Mouse (Mus musculus): ENCODE data around the gene Zfpm1.

The Zfpm1 gene

DNA sequence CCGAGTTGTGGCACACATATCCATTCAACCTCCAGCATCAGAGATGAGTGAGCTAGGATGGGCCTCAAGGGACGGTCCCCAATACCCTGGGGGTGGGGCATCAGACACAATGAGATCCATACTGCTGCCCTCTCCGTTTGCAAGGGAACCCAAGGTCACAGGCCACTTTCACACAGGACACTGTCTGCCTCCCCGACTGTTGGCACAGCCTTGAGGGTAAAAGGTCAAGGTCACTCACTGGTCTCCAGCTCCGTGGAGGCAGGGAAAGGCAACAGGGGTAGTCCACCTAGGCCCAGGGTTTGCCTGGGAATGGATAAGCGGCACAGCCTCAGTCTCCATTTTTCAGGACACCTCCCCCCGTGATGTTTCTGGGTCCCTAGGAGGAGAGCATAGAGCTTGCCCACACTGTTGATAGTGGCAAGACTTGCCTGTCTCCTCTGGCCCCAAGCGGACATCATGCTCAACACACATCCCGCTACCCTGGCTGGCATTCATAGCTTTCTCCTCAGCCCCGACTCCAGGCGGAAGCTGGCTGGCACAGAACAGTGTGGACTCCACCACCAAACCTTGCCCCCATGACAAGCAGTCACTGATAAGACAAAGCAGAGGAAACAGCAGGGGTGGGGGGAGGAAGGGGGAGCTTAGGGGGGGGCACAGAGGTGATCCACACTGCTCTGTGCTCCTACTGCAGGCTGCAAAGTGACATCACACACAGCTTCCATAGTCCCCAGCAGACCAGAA lies 7.1 kb upstream of the Zfpm1 start:
- DNase-seq (ENCODE audit: inconsistent ontology term) = no peak

DNA sequence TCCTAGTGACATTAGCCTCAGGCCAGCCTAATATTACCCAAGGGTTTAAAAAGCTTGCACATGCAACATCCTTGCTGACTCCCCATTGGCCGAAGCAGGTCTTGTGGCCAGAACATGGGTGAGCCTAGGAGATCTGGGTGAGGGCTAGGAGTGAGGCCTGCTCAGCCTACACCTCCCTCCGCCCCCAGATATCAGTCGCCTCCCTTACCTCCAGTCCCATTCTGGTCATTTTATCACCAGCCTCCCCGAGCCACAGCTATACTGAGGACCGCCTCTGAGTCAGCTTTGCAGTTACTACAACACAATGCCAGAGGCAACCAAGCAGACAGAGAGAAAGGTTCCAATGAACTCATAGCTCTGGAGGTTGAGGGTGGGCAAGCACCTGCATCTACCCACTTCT lies 5.6 kb upstream of the Zfpm1 start:
- DNase-seq (ENCODE audit: inconsistent ontology term) = no peak

DNA sequence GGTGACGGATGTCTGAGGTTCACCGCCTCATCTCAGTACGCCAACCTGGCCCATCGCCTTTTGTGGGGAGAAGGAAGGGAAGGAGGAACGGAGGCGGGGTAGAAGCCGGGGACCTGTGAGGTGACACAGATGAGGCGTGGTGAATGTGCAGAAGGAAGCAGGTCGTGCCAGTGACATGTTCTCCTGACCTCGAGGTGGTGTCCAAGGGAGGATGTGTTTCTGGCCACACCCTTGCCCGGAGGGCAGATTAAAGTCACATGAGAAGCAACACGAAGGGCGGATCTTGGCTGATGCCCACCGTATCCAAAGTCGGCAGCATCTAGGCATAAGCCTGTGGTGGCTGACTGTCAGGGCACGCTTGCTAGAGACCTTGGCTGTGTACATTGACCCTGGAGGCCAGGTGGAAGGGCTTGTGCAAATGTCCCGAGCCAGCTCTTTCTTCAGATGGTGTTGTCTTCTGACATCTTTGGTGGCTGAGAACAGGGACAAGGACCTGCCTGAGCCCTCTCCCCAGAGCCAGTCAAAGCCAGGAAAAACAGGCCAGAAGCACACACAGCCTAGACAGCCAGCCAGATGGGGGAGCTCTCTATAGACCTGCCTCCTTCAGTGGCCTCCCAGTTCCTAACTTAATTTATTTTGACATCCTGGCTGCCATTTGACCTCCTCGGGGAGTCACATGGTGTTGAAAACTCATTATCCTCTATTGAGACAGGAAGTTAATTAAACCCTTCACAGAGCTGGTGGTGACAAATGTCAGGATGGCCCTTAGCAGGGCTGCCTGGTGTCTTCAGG lies 4.5 kb upstream of the Zfpm1 start:
- DNase-seq (ENCODE audit: inconsistent ontology term) = peak; percentile 56

DNA sequence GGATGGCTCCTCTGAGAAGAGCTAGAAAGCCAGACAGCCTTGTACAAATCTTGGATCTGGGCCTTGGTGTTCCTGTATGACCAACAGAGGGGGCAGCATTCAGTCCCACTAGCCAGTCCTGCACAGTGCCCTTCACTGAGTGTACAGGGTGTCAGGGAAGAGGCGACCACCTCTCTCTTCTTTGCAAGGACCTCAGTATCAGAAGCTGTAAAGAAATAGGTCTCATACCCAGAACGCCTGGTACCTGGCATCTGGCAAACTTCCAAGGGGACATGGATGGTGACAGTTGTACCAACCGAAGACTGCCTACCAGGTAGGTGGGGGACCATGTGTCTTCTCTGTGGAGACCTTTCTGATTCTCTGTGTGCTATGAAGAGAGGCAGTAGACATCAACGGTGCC lies 1.8 kb upstream of the Zfpm1 start:
- DNase-seq (ENCODE audit: inconsistent ontology term) = no peak

DNA sequence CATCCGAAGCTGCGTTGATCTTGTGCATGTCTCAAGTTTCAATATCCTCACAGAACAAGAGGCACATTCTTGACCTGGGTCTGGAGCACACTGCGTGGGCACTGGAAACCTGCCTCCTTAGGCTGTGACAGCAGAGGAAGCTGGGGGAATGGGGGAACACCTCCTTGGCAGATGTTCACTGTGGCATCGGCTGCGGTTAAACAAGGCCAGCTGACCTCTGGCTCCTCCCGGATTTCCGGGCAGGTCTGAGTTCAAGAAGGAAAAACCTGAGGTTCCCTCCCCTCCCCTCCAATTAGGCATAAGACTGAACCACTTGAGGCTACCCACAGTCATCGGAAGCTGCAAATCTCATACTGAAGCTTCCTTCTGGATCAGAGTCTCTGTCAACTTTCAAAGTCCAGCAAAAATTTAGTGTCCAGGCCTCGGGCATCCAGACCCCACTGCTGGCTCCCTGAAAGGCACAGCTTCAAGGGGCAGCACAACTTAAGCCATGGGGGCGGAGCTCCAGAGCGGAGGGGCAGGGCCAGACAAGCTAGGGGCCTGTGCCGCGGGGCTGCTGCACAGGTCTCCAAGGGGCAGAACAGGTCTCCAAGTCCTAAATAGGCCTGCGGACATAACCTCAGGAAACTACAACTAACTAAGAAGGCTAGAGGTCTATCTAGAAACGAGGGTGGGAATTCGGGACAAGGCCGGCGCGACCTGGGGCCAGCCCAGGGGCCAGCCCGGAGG lies 1.2 kb upstream of the Zfpm1 start:
- DNase-seq (ENCODE audit: inconsistent ontology term) = peak; percentile 35

DNA sequence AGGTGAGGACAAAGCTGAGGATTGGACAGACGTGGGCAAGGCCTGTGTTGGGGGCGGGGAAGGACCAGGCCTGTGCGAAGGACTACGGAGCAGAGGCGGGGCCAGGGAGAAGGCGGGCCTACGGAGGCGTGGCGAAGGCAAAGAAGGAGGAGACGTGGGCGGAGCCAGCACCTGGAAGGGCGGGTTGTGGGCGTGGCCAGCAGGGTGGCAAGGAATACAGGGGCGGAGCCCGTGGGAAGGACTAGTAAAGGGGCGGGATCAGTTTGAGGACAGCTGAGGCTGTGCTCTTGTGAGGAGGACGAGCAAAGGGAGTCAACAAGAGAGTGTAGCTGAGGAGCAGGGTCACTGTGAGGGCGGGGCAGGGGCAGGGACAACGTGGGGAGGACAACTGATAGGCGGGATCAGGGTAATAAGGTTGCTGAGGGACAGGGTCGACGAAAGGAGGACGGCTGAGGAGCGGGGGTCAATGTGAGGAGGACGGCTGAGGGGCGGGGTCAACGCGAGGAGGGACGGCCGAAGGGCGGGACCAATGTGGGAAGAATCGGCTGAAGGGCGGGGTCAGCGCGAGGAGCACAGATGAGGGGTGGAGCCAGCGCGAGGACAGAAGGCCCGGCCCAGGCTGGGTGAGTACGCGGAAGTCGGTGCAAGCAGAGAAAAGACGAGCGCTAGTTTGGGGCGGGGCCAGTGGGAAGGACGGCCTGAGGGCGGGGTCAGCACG lies 465 bp upstream of the Zfpm1 start:
- DNase-seq (ENCODE audit: inconsistent ontology term) = peak; percentile 99

DNA sequence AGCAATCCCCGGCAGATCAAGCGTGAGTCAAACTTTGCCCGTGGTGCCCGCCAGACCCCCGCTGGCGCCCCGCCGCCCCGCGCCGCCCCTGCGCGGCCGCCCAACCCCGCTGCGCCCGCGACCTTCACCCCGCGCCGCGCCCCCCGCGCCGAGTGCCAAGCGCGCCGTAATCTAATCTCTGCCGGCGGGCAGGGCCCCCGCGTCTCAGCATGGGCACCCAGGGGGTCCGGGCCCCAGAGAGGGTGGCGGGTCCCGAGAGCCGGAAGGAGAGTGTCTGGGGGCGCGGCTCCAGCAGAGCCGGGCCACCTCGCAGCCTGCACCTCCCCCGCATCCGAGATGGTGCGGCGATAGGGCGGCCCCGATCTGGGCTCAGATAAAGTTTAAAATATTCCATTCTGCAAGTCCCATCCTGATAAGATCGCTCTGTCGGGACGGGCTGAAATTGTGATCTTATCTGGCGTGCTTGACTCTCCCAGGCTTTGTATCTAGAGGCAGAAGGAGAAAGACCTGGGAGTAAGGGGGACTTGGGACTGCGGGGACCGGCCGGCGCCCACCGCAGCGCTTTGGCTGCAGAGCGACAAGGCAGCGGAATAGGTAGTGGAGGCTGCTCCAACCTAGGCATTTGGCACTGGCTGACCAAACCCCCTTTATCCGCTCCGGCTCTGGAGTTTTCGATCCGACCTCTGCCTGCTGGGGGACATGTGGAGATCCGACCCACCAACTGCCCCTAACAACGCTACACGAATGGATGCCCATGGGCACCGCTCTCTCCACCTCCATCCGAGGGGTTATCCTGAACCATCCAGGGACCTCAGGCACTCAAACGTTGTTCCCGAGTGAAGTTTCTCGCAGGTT lies 787 bp downstream of the Zfpm1 start:
- DNase-seq (ENCODE audit: inconsistent ontology term) = peak; percentile 37

DNA sequence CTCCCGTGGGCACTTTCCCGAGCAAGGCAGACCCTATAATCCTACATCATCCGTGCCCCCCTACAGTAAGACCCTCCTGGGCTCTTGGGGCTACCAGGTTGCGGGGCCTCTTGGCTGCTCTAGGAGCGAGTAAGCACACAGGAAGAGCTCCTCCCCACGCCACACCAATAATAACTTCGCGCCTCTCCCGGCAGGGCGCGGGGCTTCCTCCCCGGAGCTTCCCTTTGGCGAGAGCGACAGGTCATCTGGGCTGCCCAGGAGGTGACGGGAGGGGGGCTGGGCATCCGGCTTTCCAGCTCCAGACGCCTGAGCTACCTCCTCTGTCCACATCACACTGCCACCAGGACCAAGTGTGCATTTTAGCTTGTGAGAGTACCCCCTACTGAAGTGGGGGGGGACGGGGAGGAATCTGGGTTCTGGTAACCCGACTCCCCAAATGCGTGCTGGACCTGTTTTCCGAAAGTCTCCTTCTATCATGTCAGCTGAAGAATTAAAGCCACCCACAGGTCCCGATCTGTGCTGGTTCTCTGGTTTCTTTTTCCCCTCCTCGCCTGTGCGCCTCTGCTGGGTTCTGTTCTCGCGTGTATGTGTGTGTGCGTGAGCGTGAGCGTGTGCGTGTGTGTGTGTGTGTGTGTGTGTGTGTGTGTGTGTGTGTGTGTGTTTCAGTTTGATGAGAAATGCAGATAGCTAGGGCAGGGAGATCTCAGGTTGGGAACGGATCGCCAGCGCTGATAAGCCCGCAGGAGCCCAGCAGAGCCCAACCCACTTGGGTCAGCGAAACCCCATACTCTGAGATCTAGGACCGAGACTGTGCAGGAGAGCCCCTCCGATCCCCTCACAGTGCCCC lies 1.6 kb downstream of the Zfpm1 start:
- peak; percentile 70 for DNase-seq (ENCODE audit: inconsistent ontology term)

DNA sequence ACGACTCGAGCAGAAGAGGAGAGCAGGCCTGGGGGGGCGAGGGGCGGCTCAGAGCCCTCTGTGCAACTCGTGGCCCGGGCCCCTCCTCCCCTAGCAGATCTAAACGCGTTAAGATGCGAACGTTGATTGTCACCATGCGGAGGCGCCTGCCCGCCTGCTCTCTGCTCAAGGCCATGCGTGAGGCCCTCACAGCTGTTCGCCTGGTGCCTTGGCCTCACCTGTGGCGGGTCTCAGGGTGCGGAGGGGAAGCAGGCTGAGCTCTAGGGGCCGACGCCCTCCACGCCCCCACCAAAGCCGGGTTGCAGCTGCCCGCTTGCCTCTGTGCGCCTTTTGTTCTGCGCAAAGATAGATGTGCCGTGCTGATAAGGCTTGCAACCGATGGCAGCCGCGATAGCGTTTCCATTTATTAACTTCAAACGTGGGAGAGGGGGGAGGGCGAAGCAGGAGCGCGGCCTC lies 2.3 kb downstream of the Zfpm1 start:
- DNase-seq (ENCODE audit: inconsistent ontology term) = peak; percentile 65

DNA sequence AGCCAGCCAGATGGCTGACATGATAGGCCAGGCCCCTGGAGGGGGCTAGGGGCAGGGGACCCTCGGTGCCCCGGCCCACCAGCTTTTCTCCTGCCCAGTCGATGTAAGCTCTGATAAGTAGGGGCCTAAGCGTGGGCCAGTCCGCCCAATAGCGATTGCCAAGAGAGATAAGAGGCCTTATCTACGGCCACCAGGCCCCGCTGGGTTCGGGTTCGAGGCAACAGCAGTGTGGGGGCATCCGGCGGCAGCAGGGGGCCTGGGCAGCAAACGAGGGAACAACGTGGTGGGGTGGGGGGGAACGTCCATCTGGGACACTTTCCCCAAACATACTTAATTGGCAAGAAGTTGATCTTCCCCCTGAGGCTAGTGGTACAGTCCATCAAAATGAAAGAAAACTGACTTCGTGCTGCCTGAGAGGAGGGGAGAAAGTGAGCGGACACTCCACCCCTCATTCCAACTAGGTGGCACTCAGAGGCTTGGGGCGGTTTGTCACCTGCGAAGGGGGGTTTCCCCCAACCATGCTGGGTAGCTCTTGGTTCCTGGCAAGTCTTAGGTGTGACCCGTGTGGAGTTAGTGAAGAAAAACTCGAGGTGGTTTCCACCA lies 2.8 kb downstream of the Zfpm1 start:
- no peak for DNase-seq (ENCODE audit: inconsistent ontology term)

DNA sequence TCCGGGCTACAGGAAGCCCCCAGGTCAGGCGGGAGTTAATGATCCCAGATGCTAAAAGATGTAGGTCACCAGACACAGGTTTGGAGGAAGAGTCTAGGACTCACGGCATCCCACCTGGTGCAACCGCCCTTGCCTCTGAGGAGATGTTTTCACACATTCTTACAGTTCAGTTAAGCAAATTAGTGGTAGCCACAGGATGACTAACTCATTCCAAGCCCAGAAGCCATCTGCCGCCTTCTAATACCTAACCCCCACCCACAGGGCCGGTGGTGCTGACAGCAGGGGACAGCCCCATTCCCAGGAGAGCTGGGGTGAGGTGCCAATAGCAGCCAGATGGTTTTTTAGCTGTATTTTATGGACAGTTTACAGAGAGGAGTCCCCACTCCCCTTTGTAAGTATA lies 3.8 kb downstream of the Zfpm1 start:
- DNase-seq (ENCODE audit: inconsistent ontology term) = peak; percentile 82

DNA sequence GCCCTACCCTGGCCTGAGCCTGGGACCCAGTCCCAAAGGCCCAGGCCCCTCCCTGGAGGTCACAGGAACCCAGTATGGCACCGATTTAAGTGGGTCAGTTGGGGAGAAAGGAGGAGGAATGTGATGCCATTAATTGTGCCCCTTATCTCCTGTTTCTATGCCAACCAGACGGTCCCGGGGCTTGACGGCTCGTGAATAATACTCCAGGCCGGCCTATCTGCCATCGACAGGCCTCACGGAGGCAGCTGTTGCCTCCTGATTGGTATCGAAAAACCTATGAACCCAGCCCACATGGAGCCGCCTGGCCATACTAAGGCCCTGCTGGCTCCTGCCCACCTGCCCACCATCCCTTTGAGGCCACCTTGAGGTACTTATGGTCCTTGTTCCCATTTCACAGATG lies 5.0 kb downstream of the Zfpm1 start:
- peak; percentile 33 for DNase-seq (ENCODE audit: inconsistent ontology term)

DNA sequence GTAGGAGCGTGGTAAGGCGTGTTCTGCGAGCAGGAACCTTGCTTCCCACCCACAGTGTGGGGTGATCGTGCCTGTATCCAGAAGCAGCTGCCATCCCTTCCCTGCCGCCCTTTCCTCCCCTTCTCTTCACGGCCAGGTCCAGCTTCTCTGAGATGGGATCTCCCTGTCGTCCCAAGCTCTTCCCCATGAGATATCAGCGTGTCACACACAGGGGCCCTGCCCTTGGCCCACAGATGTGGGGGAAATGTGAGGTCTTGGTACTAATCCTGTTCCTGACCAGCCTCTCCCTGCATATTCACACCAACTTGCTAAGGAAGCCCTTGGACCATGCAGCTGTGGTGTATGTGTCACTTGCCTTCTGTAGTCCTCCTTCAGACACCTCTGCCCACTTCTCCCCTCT lies 5.8 kb downstream of the Zfpm1 start:
- no peak for DNase-seq (ENCODE audit: inconsistent ontology term)

DNA sequence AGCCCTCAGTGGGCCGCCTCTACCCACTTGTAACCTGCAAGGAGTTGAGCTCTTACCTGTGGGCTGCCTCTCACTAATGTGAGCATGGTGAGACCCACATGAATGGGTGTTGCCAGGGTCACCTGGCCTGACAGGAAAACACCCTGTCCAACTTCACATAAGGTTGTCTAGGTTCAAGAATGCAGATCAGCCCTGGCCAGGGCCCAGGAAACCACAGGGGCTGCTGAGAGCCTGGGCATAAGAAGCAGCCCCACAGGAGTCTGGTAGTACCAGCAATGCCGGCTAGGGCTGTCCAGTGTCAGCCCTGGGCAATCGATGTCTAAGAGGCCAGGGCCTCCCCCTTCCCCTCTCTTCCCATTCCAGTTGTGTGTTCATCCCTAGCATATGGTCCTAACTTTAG lies 6.4 kb downstream of the Zfpm1 start:
- no peak for DNase-seq (ENCODE audit: inconsistent ontology term)

DNA sequence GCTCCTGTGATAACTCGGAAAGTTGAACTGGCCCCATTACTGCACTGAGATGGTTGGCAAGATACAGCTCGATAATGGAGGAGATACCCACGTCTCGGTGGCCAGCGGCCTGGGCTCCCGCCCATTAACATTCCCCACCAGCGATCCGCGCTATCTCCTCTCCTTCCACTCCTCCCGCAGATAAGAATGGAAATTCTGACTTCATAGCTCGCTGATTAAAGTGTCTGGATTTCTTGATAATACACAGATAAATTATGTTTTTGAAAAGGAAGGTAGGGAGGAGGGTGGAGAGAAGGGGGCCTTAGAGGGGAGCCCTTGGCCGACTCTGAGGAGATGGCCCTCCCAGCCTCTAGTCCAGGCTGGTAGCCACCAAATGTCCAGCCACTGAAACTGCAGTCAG lies 9.1 kb downstream of the Zfpm1 start:
- no peak for DNase-seq (ENCODE audit: inconsistent ontology term)

DNA sequence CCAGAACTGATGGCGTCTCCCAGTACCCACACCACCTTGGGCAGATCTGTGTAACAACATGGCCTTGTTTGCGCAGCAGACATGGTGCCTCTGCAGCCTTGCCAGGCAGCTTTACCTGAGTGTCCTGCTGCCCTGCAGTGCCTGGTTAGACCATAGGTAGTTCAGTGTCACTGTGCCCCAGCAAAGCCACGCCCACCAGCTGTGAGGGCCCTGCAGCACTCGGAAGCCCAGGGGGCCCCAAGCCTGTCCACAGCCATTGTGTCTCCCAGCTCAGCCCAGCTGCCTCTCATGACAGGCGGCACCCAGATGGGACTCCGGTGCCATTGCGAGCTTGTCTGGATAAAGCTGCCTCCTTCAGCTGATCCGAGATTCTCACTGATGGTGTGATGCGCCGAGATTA lies 9.6 kb downstream of the Zfpm1 start:
- DNase-seq (ENCODE audit: inconsistent ontology term) = no peak

DNA sequence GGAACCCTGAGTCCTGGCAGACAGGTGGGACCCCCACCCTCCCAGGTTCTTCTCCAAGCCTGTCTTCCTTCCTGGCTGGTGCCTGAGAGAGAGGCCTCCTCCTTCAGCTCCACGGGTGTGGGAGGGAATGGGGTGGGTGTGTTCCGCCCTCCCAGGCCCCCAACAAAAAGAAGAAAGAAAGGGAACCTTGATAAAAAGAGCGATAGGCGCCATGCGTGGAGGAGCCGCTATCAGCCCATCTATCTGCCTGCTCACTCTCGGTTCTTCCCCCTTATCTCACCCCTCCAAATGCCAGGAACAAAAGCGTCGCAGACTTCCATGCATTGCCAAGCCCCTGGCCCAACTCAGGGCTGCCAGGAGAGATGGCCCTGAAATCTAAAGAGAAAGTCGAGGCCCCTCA lies 11.5 kb downstream of the Zfpm1 start:
- no peak for DNase-seq (ENCODE audit: inconsistent ontology term)

DNA sequence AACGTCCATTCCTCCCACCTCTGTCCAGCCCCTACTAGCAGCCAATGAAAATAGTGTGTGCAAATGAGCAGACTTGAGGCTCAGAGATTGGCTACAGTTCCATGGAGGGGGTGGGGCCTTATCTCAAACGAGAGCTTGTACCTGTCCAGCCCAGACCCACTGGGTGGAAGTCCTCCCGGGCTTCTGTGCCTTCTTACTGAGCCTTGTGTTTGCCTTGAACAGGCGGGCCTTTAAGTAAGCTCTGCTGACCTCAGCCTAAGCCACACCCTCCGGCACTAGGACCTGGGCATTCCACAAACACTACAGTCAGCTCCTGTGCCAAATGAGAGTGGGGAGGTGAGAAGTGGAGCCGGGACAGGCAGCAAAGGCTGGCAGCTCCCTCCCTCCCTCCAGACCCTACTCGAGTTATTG lies 12.3 kb downstream of the Zfpm1 start:
- peak; percentile 94 for DNase-seq (ENCODE audit: inconsistent ontology term)

DNA sequence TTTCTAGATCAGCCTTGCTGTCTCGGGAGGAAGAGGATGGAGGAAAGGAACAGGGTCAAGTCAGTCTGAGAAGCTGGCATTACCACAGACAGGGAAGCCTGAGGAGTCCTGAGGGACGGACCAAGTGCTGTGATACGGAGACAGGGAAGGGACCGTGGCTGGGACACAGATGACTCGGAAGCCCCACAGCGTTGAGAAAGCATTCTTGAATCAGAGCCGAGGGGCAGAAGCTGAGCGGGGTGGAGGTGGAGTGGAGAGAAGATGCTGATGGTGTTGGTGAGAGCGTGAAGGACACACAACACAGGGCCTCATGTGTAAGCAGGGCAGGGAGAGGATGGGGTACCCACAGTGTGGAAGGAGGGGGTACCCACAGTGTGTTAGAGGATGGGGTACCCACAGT lies 13.4 kb downstream of the Zfpm1 start:
- DNase-seq (ENCODE audit: inconsistent ontology term) = peak; percentile 26
